Mouse (Mus musculus): ENCODE measurements around the gene R3hdm4.
A peak's percentile ranks its signal among the peaks of the same experiment; 100 is the strongest.

DNA sequence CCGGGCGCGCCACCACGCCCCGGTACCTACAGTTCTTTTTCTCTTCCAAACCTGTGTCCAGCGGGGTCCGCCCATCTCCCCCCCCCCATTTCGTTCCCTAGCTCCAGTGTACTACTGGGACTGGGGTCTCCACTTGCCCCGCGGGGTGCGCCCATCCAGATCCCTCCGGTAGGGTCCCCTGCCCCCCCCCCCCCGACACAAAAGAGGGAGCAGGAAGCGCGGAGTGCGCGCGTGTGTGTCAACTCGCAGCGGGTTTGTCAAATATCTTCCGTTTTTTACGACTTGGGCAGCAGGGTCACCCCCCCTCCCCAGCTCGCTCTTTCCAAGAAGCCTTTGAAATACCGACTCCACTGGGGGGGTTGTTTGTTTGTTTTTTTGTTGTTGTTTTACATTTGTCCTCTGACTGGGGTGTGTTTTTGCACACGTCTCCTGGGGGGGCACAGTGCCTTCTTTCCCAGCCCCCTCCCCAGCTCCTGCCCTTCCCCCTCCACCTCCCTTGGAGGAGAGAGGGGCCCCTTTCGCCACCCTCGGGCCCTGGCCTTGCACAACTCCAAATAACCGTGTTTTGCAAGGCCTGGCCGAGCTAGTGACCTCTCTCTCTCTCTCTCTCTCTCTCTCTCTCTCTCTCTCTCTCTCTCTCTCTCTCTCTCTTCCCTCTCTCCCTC is 7.2 kb upstream of the R3hdm4 start:
- TF ChIP-seq EP300 (IDR thresholded peaks at IDR 0.05; ENCODE audit: low read length) = no peak
- TF ChIP-seq USF1 (IDR thresholded peaks at IDR 0.05; ENCODE audit: low read depth, low read length) = no peak
- TF ChIP-seq CTCF (conservative IDR thresholded peaks at IDR 0.05 in 1 of 2, IDR thresholded peaks at IDR 0.05 in 1 of 2; ENCODE audit: low read depth in 2 of 2, low read length in 2 of 2) = no peak
- no peak for TF ChIP-seq TBP (conservative IDR thresholded peaks at IDR 0.05; ENCODE audit: low read depth, low read length)
- no peak for TF ChIP-seq ZMIZ1 (IDR thresholded peaks at IDR 0.05; ENCODE audit: low read depth, low read length)
- TF ChIP-seq POLR2A (IDR thresholded peaks at IDR 0.05; ENCODE audit: low read depth, low read length) = peak; percentile 26; the same call in 1 of the 2 replicates
- TF ChIP-seq IRF4 (IDR thresholded peaks at IDR 0.05; ENCODE audit: low read depth, low read length) = peak; percentile 3; the same call in 1 of the 2 replicates
- TF ChIP-seq USF2 (conservative IDR thresholded peaks at IDR 0.05; ENCODE audit: low read depth, low read length) = no peak
- TF ChIP-seq POLR2AphosphoS2 (IDR thresholded peaks at IDR 0.05; ENCODE audit: low read depth, low read length) = no peak

Data from CH12.LX (cell line).